Mouse (Mus musculus) mouse trophoblast stem cell (cell line): Measurements from ENCODE around the gene Map9.
"Not testable (repeated sequence)": the region's sequence is repeated elsewhere in the genome, so short reads cannot be mapped to it uniquely, and the experiment has no call there.

ENCODE experiments used
- in situ Hi-C, 2 experiments: fragments of 300-500 bp; cut with MseI, MboI; formaldehyde crosslinking; loops; 2 replicates in 1 of 2; 3 replicates in 1 of 2; pipeline ENCODE4 v1.15.1; 2025

Gene Map9

DNA sequence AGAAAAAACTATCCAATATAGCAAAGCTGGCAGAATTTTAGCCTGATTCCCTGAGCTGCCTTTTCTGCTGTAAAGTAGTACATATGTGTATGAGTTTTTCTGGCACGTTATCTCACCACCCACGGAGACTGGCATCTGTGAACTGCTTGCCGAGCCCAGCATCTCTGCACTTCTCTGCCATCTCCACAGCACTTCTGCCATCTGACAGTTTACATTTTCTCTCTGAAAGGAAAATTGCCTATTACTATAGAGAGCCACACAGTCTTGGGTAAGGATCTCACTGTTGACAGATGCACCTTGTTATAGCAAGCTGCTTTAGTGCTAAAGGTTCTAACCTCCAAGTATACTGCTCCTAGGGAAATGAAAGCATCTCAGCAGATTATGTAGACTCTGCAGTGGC, 48.5 kb downstream of the Map9 start:
- in situ Hi-C loops: no loop called here

GRCm38 (mm10) chr3:82407432-82407831, 49.6 kb downstream of the Map9 start:
- in situ Hi-C loops: no loop called here

- in situ Hi-C loops: no loop called here
These were observed 54.6 kb downstream of the Map9 start for GRCm38 (mm10) chr3:82412397-82412796.

DNA sequence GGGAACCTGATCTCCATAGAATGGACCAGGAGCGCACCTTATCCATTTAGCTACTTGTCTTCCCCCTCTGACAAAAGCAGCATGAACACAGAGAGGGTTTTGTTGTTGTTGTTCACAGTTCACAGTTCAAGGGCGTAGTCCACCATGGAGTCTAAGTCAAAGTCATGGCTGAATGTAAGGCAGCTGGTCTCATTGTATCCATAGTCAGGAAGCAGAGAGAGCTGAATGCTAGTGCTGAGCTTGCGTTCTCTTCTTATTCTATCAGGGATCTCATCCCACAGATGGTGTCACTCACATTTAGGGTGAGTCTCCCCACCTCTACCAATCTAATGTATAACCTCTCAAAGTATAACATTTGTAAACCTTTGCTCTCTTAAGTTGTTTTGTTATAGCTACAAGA, 60.1 kb downstream of the Map9 start:
- in situ Hi-C loops: no loop called here

- in situ Hi-C loops: no loop called here
These were observed 77.5 kb downstream of the Map9 start for GRCm38 (mm10) chr3:82435351-82435750.

DNA sequence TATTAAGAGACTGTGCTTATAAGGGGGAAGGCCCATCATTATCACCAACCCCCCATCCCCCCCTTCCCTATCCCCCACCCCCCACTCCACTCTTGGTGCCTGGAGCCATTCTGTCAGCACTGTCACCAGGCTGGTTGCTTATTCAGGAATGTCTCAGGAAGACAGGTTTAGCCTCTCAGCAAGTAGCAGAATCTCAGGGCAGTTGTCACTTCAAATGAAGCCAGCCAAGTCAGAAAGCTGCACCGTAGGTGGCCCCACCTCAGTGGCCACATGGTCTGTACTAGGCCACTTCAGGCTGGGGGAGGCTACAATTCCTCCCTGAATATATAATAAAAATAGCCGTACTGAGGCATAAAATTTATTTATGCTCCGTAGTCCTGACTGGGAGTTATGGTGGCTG, 83.1 kb downstream of the Map9 start:
- in situ Hi-C loops: no loop called here

DNA sequence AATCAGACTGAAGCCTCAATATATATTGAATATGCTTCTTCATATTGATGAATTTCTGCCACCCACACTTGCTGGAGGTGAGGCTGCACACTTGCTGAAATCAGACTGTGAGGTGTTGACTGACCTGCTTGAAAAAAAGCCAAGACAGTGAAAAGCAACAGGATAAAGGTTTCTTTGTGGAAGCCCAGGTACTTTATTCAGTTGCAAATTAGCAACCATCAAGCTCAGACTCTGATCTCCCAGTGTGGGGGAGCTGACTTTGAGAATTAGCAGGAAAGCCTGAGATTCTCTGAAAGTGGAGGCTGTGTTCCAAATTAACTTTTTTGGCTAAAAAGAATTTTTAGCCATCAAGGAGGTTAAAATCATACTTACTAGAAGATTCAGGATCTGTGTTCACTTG, 83.8 kb downstream of the Map9 start:
- in situ Hi-C loops: not testable (repeated sequence)
